Mouse (Mus musculus): ENCODE results near the gene Tbccd1. TPM values are rescaled to one million over a fixed set of nuclear protein-coding genes. Genes with fewer than 3 reads are reported as not detected.

The Tbccd1 gene
- polyA plus RNA-seq (2017; shearing (Covaris generic)), result 12.6 TPM

GRCm38 (mm10) chr16:22857431-22858113 lies at the start of gene Tbccd1, which contains the start of gene Dnajb11:
Gene Tbccd1 (minus strand): TSS chr16:22857669.
Gene Dnajb11 (plus strand): TSS chr16:22857845.

GRCm38 (mm10) chr16:22890683-22891510 lies 33.4 kb upstream of the Tbccd1 start, which contains the start of gene Ahsg:
Gene Ahsg (plus strand): TSS chr16:22891277.

GRCm38 (mm10) chr16:22811477-22811876 lies 46.0 kb downstream of the Tbccd1 start, which contains the start of gene Crygs:
Gene Crygs (minus strand): TSS chr16:22811577.

Other genes with a start within 250 kb of the Tbccd1 start
- 0.88 TPM for gene Dgkg, start 200.4 kb downstream of the Tbccd1 start, polyA plus RNA-seq (2017; shearing (Covaris generic))
- not detected for gene Crygs, start 46.1 kb downstream of the Tbccd1 start, polyA plus RNA-seq (2017; shearing (Covaris generic))
- gene Dnajb11, start 176 bp upstream of the Tbccd1 start, polyA plus RNA-seq (2017; shearing (Covaris generic)), result 76.0 TPM
- not detected for gene Ahsg, start 33.6 kb upstream of the Tbccd1 start, polyA plus RNA-seq (2017; shearing (Covaris generic))
- not detected for gene Fetub, start 60.7 kb upstream of the Tbccd1 start, polyA plus RNA-seq (2017; shearing (Covaris generic))
- not detected for gene Hrg, start 93.4 kb upstream of the Tbccd1 start, polyA plus RNA-seq (2017; shearing (Covaris generic))
- gene Kng2, start 171.8 kb upstream of the Tbccd1 start, polyA plus RNA-seq (2017; shearing (Covaris generic)), result not detected
- gene Kng1, start 200.2 kb upstream of the Tbccd1 start, polyA plus RNA-seq (2017; shearing (Covaris generic)), result not detected
- gene Eif4a2, start 249.8 kb upstream of the Tbccd1 start, polyA plus RNA-seq (2017; shearing (Covaris generic)), result 460 TPM

All from naive thymus-derived CD4-positive, alpha-beta T cell, adult 5 months (primary cell).